Mouse (Mus musculus): ENCODE measurements around the gene Agap2. TPM values are rescaled to one million over a fixed set of nuclear protein-coding genes. Genes with fewer than 3 reads are reported as not detected.

The Agap2 gene
- polyA plus RNA-seq, 1 experiment from 2014 or later = 0.32 TPM

DNA sequence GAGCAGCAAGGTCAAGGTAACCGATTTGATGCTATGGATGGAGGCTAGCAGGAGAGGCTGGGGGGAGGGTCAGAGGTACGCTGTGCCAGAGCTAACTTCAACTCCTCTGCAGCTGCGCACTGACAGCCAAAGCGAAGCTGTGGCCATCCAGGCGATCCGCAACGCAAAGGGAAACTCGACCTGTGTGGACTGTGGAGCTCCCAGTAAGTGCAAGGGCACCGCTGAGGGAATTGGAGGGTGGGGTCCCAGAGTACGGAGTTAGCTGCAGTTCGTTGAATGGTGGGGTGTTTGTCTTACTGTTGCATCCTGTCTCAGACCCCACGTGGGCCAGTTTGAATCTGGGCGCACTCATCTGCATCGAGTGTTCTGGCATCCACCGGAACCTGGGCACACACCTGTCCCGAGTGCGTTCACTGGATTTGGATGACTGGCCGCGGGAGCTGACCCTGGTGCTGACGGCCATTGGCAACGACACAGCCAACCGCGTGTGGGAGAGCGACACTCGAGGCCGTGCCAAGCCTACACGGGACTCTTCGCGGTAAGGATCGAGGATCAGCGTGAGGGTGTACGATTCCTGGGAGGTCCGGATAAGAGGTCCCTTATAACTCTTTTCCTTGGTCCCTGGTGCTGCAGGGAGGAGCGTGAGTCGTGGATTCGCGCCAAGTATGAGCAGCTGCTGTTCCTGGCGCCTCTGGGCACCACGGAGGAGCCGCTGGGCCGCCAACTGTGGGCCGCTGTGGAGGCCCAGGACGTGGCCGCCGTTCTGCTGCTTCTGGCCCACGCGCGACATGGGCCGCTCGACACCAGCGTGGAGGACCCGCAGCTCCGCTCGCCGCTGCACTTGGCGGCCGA lies 15.7 kb downstream of the Agap2 start:
- Histone ChIP-seq H3K4me1 (ENCODE audit: control insufficient read depth, insufficient read depth, low read length) (peaks cover 15% of the 10 kb centered on the region), H3K27ac (ENCODE audit: low read length) (no peak overlapping the region), H3K9me3 (replicated peaks; ENCODE audit: control insufficient read depth, low read length) (no peaks in the 10 kb centered on the region), H3K4me3 (ENCODE audit: low read length) (peak overlapping the region; percentile 32), H3K36me3 (ENCODE audit: control insufficient read depth, insufficient read depth) (peaks cover under 1% of the 10 kb centered on the region), H3K9ac (ENCODE audit: low read length) (no peak overlapping the region), H3K4me2 (ENCODE audit: low read depth, low read length) (peak overlapping the region; percentile 49), H3K27me3 (ENCODE audit: control insufficient read depth, insufficient read depth, low read length) (peaks cover 56% of the 10 kb centered on the region)
- WGBS = 15% methylated on average over 57 of the region's 57 CpGs
- peak; percentile 20; the same call in 1 of the 2 replicates for ATAC-seq (replicated peaks; ENCODE audit: extremely low read depth, insufficient read depth, low FRiP score)

DNA sequence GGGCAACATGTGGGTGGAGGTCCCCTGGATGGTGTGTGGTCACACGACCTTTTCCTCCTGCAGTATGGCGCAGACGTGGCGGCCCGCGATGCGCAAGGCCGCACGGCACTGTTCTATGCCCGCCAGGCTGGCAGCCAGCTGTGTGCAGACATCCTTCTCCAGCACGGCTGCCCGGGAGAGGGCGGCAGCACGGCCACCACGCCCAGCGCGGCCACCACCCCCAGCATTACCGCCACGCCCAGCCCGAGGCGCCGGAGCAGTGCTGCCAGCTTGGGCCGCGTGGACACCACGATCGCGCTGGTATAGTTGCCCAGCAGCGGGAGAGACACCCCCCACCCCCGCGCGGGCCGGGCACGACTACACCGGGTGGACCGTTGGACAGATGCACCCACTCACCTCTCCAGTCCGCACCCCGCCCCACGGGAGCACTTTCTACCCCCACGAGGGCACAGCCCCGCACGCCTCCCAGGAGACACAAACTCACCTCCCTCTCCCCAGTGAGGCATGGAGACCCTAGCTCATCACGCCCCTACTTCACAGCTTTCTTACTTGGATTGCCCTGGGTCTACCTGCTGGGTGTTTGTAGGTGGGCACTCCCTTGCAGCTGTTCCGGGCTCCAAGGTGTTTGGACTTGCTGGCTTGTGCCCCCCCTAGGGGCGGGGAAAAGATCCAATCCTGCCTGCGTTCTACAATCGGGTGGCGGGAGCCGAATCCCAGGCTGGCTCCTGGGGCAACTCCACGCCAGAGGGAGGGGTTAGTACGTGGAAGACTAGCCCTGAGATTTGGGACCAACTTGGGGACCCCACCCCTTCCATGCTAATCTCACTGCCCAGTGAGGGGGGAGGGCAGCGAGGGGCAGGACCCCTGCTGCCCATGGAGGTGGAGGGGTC lies 16.7 kb downstream of the Agap2 start:
- 10% methylated on average over 49 of the region's 51 CpGs for WGBS
- H3K27ac ChIP-seq (ENCODE audit: low read length) = no peak overlapping the region
- H3K9ac ChIP-seq (ENCODE audit: low read length) = no peak overlapping the region
- H3K9me3 ChIP-seq (replicated peaks; ENCODE audit: control insufficient read depth, low read length) = no peaks in the 10 kb centered on the region
- H3K4me1 ChIP-seq (ENCODE audit: control insufficient read depth, insufficient read depth, low read length) = peaks cover 15% of the 10 kb centered on the region
- peaks cover 8% of the 10 kb centered on the region for H3K36me3 ChIP-seq (ENCODE audit: control insufficient read depth, insufficient read depth)
- H3K4me2 ChIP-seq (ENCODE audit: low read depth, low read length) = peak overlapping the region; percentile 49
- H3K27me3 ChIP-seq (ENCODE audit: control insufficient read depth, insufficient read depth, low read length) = peaks cover 56% of the 10 kb centered on the region
- 0 out of 2 replicates have a peak, but pooled peaks have one; percentile 37 for ATAC-seq (replicated peaks; ENCODE audit: extremely low read depth, insufficient read depth, low FRiP score)
- peak overlapping the region; percentile 32 for H3K4me3 ChIP-seq (ENCODE audit: low read length)

DNA sequence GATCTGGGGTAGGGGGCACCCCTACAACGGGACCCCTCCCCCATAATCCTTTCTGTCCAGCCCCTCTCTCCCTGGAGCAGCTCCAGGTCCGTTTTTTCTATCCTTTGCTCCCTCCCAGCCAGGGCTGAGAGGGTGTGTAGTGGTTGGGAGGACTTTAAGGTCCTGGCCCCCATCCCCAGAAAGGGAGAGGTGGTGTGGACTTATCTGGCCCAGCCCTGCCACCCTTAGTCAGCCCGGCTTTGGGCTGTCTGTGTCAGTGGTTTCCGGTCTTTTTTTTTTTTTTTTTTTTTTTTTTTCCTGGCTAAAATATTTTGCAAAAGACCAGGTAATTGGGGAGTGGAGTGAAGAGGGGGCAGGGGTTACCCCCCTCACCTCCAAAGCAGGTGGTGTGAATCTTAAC lies 17.7 kb downstream of the Agap2 start:
- no peak for ATAC-seq (replicated peaks; ENCODE audit: extremely low read depth, insufficient read depth, low FRiP score)
- H3K27ac ChIP-seq (ENCODE audit: low read length) = no peak overlapping the region
- peaks cover 15% of the 10 kb centered on the region for H3K4me1 ChIP-seq (ENCODE audit: control insufficient read depth, insufficient read depth, low read length)
- no peak overlapping the region for H3K4me2 ChIP-seq (ENCODE audit: low read depth, low read length)
- H3K9me3 ChIP-seq (replicated peaks; ENCODE audit: control insufficient read depth, low read length) = no peaks in the 10 kb centered on the region
- WGBS = 61% methylated on average over 4 of the region's 4 CpGs
- peaks cover 8% of the 10 kb centered on the region for H3K36me3 ChIP-seq (ENCODE audit: control insufficient read depth, insufficient read depth)
- no peak overlapping the region for H3K4me3 ChIP-seq (ENCODE audit: low read length)
- H3K9ac ChIP-seq (ENCODE audit: low read length) = no peak overlapping the region
- H3K27me3 ChIP-seq (ENCODE audit: control insufficient read depth, insufficient read depth, low read length) = peaks cover 51% of the 10 kb centered on the region

DNA sequence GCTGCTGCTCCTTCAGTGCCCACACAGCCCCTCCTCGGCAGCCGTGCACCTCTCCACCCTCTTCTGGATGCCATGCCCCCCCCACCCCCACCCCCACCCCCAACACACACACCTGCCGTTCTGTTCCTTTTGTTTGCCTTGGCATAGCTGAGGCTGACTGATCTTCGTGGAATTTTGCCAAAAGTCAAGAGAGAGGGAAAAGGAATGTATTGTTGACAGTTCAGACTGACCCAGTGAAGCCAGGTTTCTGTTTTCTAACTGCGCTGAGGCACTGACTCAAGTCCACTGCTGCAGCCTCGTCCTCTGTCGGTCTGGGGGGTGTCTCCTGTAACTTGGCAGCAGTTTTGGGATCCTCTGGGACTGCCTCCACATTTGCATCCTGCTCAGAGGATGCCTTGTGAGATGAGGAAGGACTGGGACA lies 19.3 kb downstream of the Agap2 start:
- H3K36me3 ChIP-seq (ENCODE audit: control insufficient read depth, insufficient read depth) = peaks cover 9% of the 10 kb centered on the region
- H3K9me3 ChIP-seq (replicated peaks; ENCODE audit: control insufficient read depth, low read length) = no peaks in the 10 kb centered on the region
- no peak overlapping the region for H3K9ac ChIP-seq (ENCODE audit: low read length)
- peaks cover 43% of the 10 kb centered on the region for H3K27me3 ChIP-seq (ENCODE audit: control insufficient read depth, insufficient read depth, low read length)
- ATAC-seq (replicated peaks; ENCODE audit: extremely low read depth, insufficient read depth, low FRiP score) = 0 out of 2 replicates have a peak, but pooled peaks have one; percentile 18
- no peak overlapping the region for H3K27ac ChIP-seq (ENCODE audit: low read length)
- H3K4me1 ChIP-seq (ENCODE audit: control insufficient read depth, insufficient read depth, low read length) = peaks cover 15% of the 10 kb centered on the region
- no peak overlapping the region for H3K4me3 ChIP-seq (ENCODE audit: low read length)
- 24% methylated on average over 7 of the region's 7 CpGs for WGBS
- no peak overlapping the region for H3K4me2 ChIP-seq (ENCODE audit: low read depth, low read length)

DNA sequence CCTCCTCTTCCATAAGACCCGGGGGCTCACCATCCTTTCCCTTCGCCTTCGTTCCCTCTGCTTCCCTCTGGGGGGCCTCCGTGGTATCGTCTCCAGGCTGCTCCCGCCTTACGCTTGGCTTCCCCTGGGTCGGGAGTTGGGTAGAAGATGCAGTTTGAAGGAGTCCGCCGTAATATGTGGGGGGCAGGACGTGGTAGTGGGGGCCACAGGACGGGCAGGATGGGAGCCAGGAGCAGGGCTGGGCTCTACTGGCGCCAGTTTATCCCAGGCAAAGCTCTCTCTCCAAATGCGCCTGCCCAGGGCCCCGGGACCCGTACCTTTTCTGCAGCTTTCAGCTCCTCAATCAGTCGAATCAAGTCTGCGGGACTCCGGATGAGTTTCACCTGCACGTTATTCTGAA lies 23.4 kb downstream of the Agap2 start:
- Histone ChIP-seq H3K9me3 (replicated peaks; ENCODE audit: control insufficient read depth, low read length) (no peaks in the 10 kb centered on the region), H3K4me2 (ENCODE audit: low read depth, low read length) (no peak overlapping the region), H3K27me3 (ENCODE audit: control insufficient read depth, insufficient read depth, low read length) (peaks cover 4% of the 10 kb centered on the region; the same call in 1 of the 2 replicates), H3K27ac (ENCODE audit: low read length) (no peak overlapping the region), H3K9ac (ENCODE audit: low read length) (no peak overlapping the region), H3K4me1 (ENCODE audit: control insufficient read depth, insufficient read depth, low read length) (peaks cover 10% of the 10 kb centered on the region), H3K36me3 (ENCODE audit: control insufficient read depth, insufficient read depth) (peaks cover 12% of the 10 kb centered on the region), H3K4me3 (ENCODE audit: low read length) (no peak overlapping the region)
- 77% methylated on average over 20 of the region's 20 CpGs for WGBS
- ATAC-seq (replicated peaks; ENCODE audit: extremely low read depth, insufficient read depth, low FRiP score) = no peak

DNA sequence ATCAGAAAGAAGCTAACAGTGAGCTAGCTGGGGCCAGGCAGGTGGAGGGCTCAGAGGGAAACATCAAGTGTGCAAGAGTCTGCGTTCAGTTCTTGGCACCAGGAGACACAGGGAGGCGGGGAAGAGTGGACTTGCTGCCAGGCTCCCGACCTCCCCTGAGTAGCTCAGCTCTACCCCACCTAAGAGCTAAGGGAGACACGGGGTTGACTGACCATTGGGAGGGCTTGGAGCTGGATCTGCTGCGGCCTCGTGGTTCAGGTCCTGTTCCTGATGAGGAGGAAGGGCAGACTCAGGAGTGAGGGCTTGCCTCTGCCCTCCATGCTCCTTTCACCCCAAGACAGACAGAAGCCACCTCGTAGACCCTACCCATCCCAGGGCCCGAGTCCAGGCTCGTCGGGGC lies 24.1 kb downstream of the Agap2 start:
- Histone ChIP-seq H3K4me2 (ENCODE audit: low read depth, low read length) (no peak overlapping the region), H3K4me3 (ENCODE audit: low read length) (no peak overlapping the region), H3K9ac (ENCODE audit: low read length) (no peak overlapping the region), H3K36me3 (ENCODE audit: control insufficient read depth, insufficient read depth) (peaks cover 12% of the 10 kb centered on the region), H3K27me3 (ENCODE audit: control insufficient read depth, insufficient read depth, low read length) (no peaks in the 10 kb centered on the region), H3K9me3 (replicated peaks; ENCODE audit: control insufficient read depth, low read length) (no peaks in the 10 kb centered on the region), H3K27ac (ENCODE audit: low read length) (no peak overlapping the region), H3K4me1 (ENCODE audit: control insufficient read depth, insufficient read depth, low read length) (peaks cover 8% of the 10 kb centered on the region)
- no peak for ATAC-seq (replicated peaks; ENCODE audit: extremely low read depth, insufficient read depth, low FRiP score)
- WGBS = 85% methylated on average over 10 of the region's 10 CpGs

DNA sequence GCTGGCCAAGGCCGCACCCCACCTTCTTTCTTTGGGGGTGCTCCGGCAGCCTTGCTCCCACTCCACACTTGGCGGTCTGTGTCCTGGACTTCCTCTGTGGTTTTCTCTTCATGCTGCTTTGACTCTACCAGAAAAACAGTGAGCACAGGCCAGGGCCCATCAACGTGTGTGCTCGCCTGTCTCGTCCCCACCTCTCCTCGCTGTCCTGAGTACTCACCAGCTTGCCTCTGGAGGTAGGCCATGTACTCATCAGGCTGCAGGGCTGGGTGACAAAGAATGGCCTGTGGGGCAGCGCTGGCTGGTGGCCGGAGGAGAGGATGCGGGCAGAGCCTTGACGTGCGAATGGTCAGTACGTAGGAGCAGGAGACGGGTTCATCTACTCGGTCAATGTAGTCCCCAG lies 24.8 kb downstream of the Agap2 start:
- no peak overlapping the region for H3K4me3 ChIP-seq (ENCODE audit: low read length)
- no peak for ATAC-seq (replicated peaks; ENCODE audit: extremely low read depth, insufficient read depth, low FRiP score)
- no peak overlapping the region for H3K4me2 ChIP-seq (ENCODE audit: low read depth, low read length)
- 89% methylated on average over 15 of the region's 15 CpGs for WGBS
- H3K4me1 ChIP-seq (ENCODE audit: control insufficient read depth, insufficient read depth, low read length) = peaks cover 3% of the 10 kb centered on the region; the same call in 1 of the 2 replicates
- no peaks in the 10 kb centered on the region for H3K27me3 ChIP-seq (ENCODE audit: control insufficient read depth, insufficient read depth, low read length)
- peaks cover 12% of the 10 kb centered on the region for H3K36me3 ChIP-seq (ENCODE audit: control insufficient read depth, insufficient read depth)
- H3K9me3 ChIP-seq (replicated peaks; ENCODE audit: control insufficient read depth, low read length) = no peaks in the 10 kb centered on the region
- H3K27ac ChIP-seq (ENCODE audit: low read length) = no peak overlapping the region
- H3K9ac ChIP-seq (ENCODE audit: low read length) = no peak overlapping the region

DNA sequence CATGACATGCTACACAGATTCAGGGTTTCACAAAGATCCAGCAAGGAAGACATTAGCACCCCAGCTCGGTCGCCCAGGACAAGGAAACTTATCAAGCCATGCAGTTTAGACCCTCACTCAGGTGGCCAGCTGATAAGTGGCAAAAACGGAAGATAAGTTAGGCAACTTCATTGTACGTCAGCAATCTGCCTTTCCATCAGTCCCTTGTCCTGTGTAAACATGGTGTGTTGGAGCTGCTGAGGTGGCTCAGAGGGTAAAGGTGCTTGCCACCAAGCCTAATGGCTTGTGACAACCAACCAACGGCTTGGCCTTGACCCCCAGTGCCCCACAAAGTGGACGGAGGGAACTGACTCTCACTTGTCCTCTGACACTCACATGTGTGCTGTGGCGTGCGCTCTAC lies 25.3 kb downstream of the Agap2 start:
- 76% methylated on average over 8 of the region's 8 CpGs for WGBS
- H3K9me3 ChIP-seq (replicated peaks; ENCODE audit: control insufficient read depth, low read length) = no peaks in the 10 kb centered on the region

DNA sequence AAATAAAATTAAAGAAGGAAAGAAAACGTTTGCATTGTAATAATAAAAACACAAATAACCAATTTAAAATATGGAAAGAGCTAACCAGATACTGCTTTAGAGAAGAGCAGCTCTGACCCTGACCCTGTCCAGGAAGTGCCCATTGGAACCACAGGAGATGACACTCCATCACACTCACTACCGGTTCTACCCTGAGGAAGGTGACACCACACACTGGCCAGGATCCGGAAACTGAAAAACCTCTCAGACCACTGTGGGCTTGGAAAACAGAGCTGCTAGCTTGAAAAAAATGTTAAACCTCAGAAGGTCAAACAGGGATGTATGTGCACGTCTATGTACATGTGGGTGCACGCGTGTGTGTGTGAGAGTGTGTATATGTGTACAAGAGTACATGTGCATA lies 26.1 kb downstream of the Agap2 start:
- Histone ChIP-seq H3K4me3 (ENCODE audit: low read length) (no peak overlapping the region), H3K27me3 (ENCODE audit: control insufficient read depth, insufficient read depth, low read length) (no peaks in the 10 kb centered on the region), H3K9me3 (replicated peaks; ENCODE audit: control insufficient read depth, low read length) (no peaks in the 10 kb centered on the region), H3K4me2 (ENCODE audit: low read depth, low read length) (no peak overlapping the region), H3K4me1 (ENCODE audit: control insufficient read depth, insufficient read depth, low read length) (no peaks in the 10 kb centered on the region), H3K9ac (ENCODE audit: low read length) (no peak overlapping the region), H3K27ac (ENCODE audit: low read length) (no peak overlapping the region), H3K36me3 (ENCODE audit: control insufficient read depth, insufficient read depth) (peaks cover 9% of the 10 kb centered on the region)
- ATAC-seq (replicated peaks; ENCODE audit: extremely low read depth, insufficient read depth, low FRiP score) = no peak
- 76% methylated on average over 6 of the region's 6 CpGs for WGBS

More for the DNA sequence above, 25.3 kb downstream of the Agap2 start:
- H3K27me3 ChIP-seq (ENCODE audit: control insufficient read depth, insufficient read depth, low read length) = no peaks in the 10 kb centered on the region
- no peak overlapping the region for H3K9ac ChIP-seq (ENCODE audit: low read length)
- no peak overlapping the region for H3K4me3 ChIP-seq (ENCODE audit: low read length)
- H3K36me3 ChIP-seq (ENCODE audit: control insufficient read depth, insufficient read depth) = peaks cover 12% of the 10 kb centered on the region
- H3K4me2 ChIP-seq (ENCODE audit: low read depth, low read length) = no peak overlapping the region
- no peaks in the 10 kb centered on the region for H3K4me1 ChIP-seq (ENCODE audit: control insufficient read depth, insufficient read depth, low read length)
- no peak overlapping the region for H3K27ac ChIP-seq (ENCODE audit: low read length)
- no peak for ATAC-seq (replicated peaks; ENCODE audit: extremely low read depth, insufficient read depth, low FRiP score)

Data from heart, embryonic 16.5 days (tissue).